Mouse (Mus musculus): ENCODE data around the gene Fancb. TPM values are rescaled to one million over a fixed set of nuclear protein-coding genes. Genes with fewer than 3 reads are reported as not detected.

The Fancb gene
- 8.0 and 9.2 TPM in 2 replicates for polyA plus RNA-seq (2016; fragmentation: Nextera tagmentation; extraction: Ambion mirVana)

GRCm38 (mm10) chrX:164980193-164980775 is at the start of gene Fancb, which contains the start of gene Mospd2:
TSS of gene Fancb (plus strand) at chrX:164980592.
TSS of gene Mospd2 (minus strand) at chrX:164980375.
- no peaks in the 10 kb centered on the region for H3K27me3 ChIP-seq
- peak within 1 kb of the TSS; percentile 52 for H3K9ac ChIP-seq
- WGBS, result 19% methylated on average over 25 of the region's 26 CpGs
- H3K4me1 ChIP-seq, result 0 out of 2 replicates have a peak, but pooled peaks cover 2% of the 10 kb centered on the region
- no peak within 1 kb of the TSS for H3K27ac ChIP-seq
- peak within 1 kb of the TSS; percentile 49 for H3K4me2 ChIP-seq (replicated peaks)
- H3K9me3 ChIP-seq, result no peaks in the 10 kb centered on the region
- peak; percentile 100 for ATAC-seq (ENCODE audit: insufficient number of reproducible peaks, insufficient read depth, low FRiP score, low TSS enrichment)
- H3K36me3 ChIP-seq, result no peaks in the 10 kb centered on the region
- peak within 1 kb of the TSS; percentile 49 for H3K4me3 ChIP-seq

- Histone ChIP-seq H3K4me1 (no peaks in the 10 kb centered on the region), H3K4me3 (no peak overlapping the region), H3K27ac (no peak overlapping the region), H3K27me3 (no peaks in the 10 kb centered on the region), H3K9me3 (no peaks in the 10 kb centered on the region), H3K9ac (no peak overlapping the region), H3K4me2 (replicated peaks) (no peak overlapping the region), H3K36me3 (peaks cover 4% of the 10 kb centered on the region; the same call in 1 of the 2 replicates)
- 93% methylated on average over 5 of the region's 5 CpGs for WGBS
- ATAC-seq (ENCODE audit: insufficient number of reproducible peaks, insufficient read depth, low FRiP score, low TSS enrichment), result no peak
Observed at GRCm38 (mm10) chrX:164941540-164941939, 38.9 kb upstream of the Fancb start.

DNA sequence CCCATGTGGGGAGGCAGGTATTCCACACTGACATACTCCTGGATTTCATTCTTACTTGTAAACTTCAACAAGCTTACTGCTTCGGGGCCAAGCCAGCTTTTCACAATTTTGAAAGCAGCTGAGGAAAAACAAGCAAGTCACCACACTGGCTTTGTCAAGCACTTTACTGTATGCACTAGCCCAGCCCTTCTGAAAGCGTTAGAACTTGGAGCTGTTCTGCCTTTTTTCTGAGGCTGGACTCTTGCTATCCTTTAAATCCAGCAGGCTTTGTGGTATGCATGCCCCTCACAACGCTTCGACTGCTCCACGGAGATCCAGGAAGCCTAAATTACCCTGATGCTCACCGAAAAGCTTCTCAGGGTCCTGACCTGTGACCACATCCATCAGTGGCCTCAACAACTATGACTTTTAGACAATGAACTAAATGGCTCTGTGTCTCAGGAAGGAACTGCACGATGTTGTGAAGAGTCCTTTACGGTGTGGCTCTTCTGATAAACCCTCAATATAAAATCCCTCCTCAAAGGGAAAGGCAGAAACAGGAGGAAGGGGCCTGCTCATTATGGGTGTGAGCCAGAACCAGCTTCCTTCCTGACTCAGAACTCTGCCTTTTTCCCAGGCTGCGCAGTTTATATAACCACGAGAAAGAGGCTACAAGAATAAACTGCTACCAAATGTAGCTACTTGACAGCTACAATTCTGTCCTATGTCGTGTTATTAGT is 28.4 kb upstream of the Fancb start:
- Histone ChIP-seq H3K27ac (no peak overlapping the region), H3K9me3 (no peaks in the 10 kb centered on the region)
- 61% methylated on average over 11 of the region's 11 CpGs for WGBS

DNA sequence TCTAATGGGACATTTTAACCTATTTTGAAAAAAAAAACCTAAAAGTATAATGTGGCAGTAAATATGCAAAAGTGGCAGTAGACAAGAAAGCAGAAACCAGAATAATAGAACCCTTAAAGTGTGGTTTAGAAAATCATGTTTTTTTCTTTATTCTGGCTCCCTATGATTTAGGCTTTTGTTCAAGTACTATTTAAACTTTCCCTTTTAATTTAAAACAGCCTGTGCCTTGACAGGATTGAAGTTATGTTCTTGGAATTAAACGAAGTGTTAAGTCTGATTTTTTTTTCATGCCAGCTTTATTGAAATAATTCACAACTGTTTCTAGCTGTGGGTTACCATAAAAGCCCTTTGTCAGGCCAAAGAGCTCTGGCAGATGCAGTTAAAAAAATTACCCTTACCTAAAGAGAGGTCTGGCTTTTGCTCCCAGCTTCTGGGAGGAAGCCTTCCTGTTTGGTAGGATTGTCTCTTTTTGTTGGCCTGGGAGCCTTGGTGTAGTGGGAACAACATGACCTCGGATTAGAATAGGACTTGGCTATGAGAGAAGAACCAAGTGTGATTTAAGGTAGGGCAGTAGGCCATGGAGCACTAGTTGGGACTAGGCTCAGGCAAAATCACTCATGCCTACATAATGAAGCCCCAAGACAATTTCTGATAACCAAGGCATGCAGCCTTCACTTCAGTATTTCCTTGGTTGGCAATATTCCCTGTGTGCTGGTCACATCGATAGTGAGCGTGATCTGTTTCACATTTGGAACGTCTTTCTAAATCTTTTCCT is 27.6 kb upstream of the Fancb start:
- H3K4me2 ChIP-seq (replicated peaks), result no peak overlapping the region
- H3K4me1 ChIP-seq, result no peaks in the 10 kb centered on the region
- no peaks in the 10 kb centered on the region for H3K36me3 ChIP-seq
- H3K27me3 ChIP-seq, result no peaks in the 10 kb centered on the region
- H3K9ac ChIP-seq, result no peak overlapping the region
- 79% methylated on average over 5 of the region's 5 CpGs for WGBS
- no peaks in the 10 kb centered on the region for H3K9me3 ChIP-seq
- H3K27ac ChIP-seq, result no peak overlapping the region
- no peak overlapping the region for H3K4me3 ChIP-seq
- ATAC-seq (ENCODE audit: insufficient number of reproducible peaks, insufficient read depth, low FRiP score, low TSS enrichment), result no peak

More for the DNA sequence above, 28.4 kb upstream of the Fancb start:
- no peak for ATAC-seq (ENCODE audit: insufficient number of reproducible peaks, insufficient read depth, low FRiP score, low TSS enrichment)
- no peak overlapping the region for H3K4me2 ChIP-seq (replicated peaks)
- no peaks in the 10 kb centered on the region for H3K27me3 ChIP-seq
- H3K36me3 ChIP-seq, result no peaks in the 10 kb centered on the region
- no peak overlapping the region for H3K4me3 ChIP-seq
- no peak overlapping the region for H3K9ac ChIP-seq
- H3K4me1 ChIP-seq, result no peaks in the 10 kb centered on the region

DNA sequence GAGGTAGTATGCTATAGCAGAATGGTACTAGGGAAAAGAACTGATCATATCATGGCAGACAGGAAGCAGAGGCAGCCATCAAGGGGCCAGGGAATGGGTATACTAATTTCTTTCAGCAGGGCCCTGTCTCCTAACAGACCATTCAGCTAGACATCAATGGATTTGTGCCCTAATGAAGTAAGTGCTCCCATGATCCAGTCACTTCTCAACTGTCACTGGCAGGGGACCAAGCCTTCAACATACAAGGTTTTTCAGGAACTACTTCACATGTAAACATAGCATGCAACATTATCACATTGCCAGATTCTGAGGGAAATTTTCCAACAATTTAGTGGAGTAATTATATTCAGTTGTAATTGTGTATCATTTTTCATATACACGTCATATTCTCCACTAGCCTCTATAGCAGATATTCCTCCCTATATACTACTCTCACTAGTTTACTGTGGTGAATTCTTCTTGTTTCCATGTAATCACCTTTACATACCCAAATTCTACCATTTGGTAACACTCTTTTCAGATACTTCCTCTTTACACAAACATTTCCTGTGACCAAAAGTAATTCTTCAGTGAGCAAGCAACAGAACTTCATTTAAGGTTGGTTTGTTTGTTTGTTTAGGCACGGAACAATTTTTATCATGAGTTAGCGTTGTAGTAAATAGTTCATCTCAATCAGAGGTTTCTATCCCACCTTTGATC is 14.5 kb upstream of the Fancb start:
- ATAC-seq (ENCODE audit: insufficient number of reproducible peaks, insufficient read depth, low FRiP score, low TSS enrichment), result no peak
- Histone ChIP-seq H3K9me3 (no peaks in the 10 kb centered on the region), H3K27me3 (no peaks in the 10 kb centered on the region), H3K27ac (no peak overlapping the region), H3K4me1 (no peaks in the 10 kb centered on the region), H3K9ac (no peak overlapping the region), H3K36me3 (no peaks in the 10 kb centered on the region), H3K4me2 (replicated peaks) (no peak overlapping the region), H3K4me3 (no peak overlapping the region)
- WGBS, result 80% methylated on average over 3 of the region's 3 CpGs

DNA sequence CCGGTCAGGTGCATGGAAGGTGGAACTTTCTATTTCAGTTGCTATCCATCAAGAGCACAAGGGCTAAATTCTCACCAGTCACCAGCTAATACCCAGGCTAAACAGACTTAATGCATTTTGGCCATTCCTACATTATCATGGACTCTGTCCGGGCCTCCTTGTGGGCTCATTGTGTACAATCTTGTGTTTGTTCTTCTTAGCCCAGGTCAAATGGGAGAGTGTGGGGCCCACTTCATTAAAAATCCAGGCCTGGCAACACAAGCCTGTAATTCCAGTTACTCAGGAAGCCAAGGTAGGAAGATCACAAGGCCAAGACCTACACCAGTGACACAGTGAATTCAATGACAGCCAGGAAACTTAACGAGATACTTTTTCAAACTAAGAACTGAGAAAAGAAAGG is 9.2 kb upstream of the Fancb start:
- H3K36me3 ChIP-seq, result no peaks in the 10 kb centered on the region
- no peaks in the 10 kb centered on the region for H3K4me1 ChIP-seq
- no peak overlapping the region for H3K27ac ChIP-seq
- H3K9me3 ChIP-seq, result no peaks in the 10 kb centered on the region
- 83% methylated on average over 3 of the region's 3 CpGs for WGBS
- no peaks in the 10 kb centered on the region for H3K27me3 ChIP-seq
- no peak overlapping the region for H3K4me3 ChIP-seq
- no peak overlapping the region for H3K4me2 ChIP-seq (replicated peaks)
- no peak for ATAC-seq (ENCODE audit: insufficient number of reproducible peaks, insufficient read depth, low FRiP score, low TSS enrichment)
- no peak overlapping the region for H3K9ac ChIP-seq

- Histone ChIP-seq H3K27ac (no peak overlapping the region), H3K4me2 (replicated peaks) (peak overlapping the region; percentile 49; the same call in 1 of the 2 replicates), H3K27me3 (no peaks in the 10 kb centered on the region), H3K4me3 (no peak overlapping the region), H3K9me3 (no peaks in the 10 kb centered on the region), H3K4me1 (0 out of 2 replicates have a peak, but pooled peaks cover 2% of the 10 kb centered on the region), H3K9ac (no peak overlapping the region), H3K36me3 (no peaks in the 10 kb centered on the region)
- no peak for ATAC-seq (ENCODE audit: insufficient number of reproducible peaks, insufficient read depth, low FRiP score, low TSS enrichment)
- 94% methylated on average over 2 of the region's 2 CpGs for whole genome bisulfite sequencing
Observed at GRCm38 (mm10) chrX:164978866-164979265, 1.5 kb upstream of the Fancb start.

DNA sequence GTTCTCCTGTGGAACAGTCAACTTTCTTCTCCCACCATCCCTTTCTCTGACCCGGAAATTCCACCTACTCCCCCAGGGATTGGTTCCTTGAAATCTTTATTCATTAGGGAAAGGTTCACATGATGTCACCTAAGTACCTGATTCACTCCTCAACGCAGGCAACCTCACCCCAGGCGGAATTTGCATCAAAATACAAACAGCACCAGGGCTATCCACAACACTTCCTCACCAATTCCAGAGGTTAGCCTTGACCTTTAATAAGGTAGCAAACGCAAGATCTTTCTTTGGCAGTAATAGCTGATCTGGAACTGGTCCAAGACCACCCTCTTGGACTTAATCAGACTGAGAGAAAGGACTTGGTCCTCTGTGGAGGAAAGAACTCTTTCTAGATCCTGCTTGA is 22.7 kb downstream of the Fancb start:
- no peaks in the 10 kb centered on the region for H3K4me1 ChIP-seq
- no peak overlapping the region for H3K9ac ChIP-seq
- H3K4me2 ChIP-seq (replicated peaks), result no peak overlapping the region
- no peaks in the 10 kb centered on the region for H3K9me3 ChIP-seq
- no peak overlapping the region for H3K4me3 ChIP-seq
- H3K27me3 ChIP-seq, result no peaks in the 10 kb centered on the region
- no peaks in the 10 kb centered on the region for H3K36me3 ChIP-seq
- no peak overlapping the region for H3K27ac ChIP-seq
- 31% methylated on average over 4 of the region's 4 CpGs for WGBS
- ATAC-seq (ENCODE audit: insufficient number of reproducible peaks, insufficient read depth, low FRiP score, low TSS enrichment), result no peak

DNA sequence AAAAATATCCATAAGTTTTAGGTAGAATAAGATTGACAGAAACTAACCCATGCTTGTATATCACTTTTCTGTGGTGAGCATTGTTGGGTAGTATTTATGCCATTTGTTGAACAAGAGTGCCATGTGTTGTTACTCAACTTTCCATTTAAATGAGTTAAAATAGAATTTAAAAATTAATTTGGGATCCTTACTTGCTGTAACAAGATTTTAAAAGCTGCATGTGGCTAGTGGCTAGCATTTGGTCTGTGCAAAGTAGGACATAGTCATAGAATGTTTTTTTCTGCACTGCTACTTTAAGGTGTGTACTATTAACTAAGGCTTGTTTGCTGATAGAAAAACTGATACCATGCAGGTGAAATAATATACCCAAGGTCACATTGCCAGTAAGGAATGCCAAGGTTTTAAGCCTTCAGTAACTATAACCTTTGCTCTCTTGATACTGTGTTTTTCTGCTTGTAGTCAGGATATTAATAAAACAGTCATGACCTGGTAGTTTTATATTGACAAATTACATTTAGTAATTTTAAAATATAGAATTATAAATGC is 24.5 kb downstream of the Fancb start, which contains the start of gene Gm17604:
Gm17604 (minus strand) TSS at position 51 of the 546 bp plus-strand sequence.
- H3K4me2 ChIP-seq (replicated peaks), result no peak within 1 kb of the TSS
- H3K36me3 ChIP-seq, result no peaks in the 10 kb centered on the region
- no peak within 1 kb of the TSS for H3K27ac ChIP-seq
- H3K27me3 ChIP-seq, result no peaks in the 10 kb centered on the region
- no peak within 1 kb of the TSS for H3K9ac ChIP-seq
- H3K4me3 ChIP-seq, result no peak within 1 kb of the TSS
- no peaks in the 10 kb centered on the region for H3K4me1 ChIP-seq
- no peaks in the 10 kb centered on the region for H3K9me3 ChIP-seq
- no peak for ATAC-seq (ENCODE audit: insufficient number of reproducible peaks, insufficient read depth, low FRiP score, low TSS enrichment)

All from embryonic facial prominence, embryonic 12.5 days (tissue).